Mouse (Mus musculus) T-helper 2 cell (primary cell): Measurements from ENCODE around the gene Cobl.

ENCODE experiments used
- in situ Hi-C: fragments of 300-600 bp; cut with MboI, MseI; formaldehyde crosslinking; loops from one replicate; pipeline ENCODE4 v1.15.1; 2025; ENCODE audit warnings: high pct_unique_total_duplicates

The Cobl gene

DNA sequence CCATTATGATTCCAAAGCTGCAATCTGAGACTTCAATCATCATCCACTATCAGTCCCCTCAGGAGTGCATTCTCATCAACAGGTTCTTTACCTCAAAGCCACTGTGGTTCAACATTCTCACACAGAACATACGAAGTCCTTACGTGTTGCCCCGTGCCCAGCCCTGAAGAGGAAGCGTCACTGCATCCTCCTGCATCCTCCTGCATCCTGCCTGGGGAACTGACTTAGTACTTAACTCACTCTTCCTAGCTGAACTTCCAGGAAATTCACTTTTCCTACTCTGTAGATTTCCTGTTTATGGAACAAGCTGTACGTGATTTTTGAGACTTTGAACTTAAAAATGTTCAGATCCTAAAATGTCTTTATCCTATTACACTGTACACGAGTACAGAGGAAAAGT, 153.3 kb downstream of the Cobl start:
- in situ Hi-C loops, result no loop called here

DNA sequence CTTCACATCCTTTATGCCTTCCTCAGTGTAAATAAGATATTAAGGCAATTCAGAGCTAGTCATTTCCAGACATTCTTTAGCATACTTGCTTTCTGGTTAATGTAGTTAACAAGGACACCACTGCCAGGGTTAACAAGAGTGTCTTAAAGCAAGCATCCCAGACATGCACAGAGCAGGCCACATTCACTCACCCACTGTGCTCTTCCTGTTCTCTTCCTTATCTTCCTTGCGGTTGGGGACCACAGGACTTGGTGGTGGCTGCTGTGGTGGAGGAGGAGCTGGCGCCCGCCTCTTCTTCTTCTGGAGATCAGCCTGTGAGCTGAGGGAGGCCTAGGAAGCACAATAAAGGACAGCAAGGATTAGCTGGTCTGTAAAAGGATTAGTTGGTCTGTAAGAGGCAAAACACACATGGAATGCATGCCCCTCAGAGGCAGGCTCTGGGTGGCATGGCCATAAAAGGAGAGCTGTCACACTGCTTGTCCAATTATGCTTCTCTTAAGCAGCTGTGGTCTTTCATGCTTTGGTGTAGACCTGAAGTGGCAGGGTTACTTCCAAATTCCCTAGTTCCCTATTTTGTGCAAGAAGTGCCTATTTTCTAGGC, 155.2 kb downstream of the Cobl start:
- in situ Hi-C loops, result no loop called here

DNA sequence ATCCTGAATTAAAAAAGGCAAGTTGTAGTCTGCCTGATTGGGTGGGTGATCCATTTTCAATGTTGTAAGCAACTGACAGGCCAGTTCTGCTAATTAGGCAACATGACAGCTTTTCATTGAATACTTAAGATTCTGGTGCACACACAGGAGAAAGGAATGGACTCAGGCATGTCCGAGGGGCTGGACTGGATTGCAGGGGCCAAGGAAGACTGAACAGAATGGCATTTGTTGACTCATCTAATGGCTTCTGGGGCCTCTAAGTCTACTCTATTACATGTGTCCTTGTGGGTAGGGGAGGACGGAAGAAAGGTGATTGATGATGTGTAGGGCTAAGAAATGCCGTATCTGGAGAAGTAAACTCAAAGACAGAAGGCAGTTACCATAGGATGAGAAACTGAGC, 159.9 kb downstream of the Cobl start:
- in situ Hi-C loops, result no loop called here

DNA sequence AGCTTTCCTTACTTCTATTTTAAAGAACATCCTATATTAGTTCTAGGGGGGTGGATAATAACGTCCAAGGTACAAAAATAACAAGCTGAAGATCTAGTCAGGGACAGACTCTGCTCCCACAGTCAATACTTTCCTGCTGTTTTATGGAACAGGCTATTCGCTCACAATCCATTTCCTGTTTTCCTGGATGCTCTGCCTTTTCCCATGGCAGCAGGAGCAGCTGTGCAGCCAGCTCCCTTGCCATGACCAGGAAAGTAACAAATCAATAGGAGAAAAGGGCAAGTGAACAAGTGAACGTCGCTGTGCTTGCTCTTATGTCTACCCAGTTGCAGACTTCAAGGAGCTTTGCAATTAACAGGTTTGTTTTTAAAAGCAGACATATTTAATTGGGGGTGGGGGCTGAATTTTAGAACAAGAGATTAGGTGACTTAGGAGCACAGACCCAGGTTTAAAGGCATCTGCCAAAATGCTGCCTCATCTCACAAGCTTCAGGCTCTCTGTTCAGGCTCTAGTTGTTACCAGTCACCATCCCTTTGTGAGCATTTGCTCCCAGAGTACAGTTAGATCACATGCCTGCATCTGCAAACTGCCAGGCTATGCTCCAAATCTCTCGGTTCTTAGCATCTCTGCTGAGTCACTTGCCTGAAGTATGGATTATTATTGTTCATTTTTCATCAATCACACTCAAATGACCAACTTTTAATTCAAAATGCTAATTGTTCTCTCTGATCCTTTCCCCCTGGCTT, 164.9 kb downstream of the Cobl start:
- in situ Hi-C loops, result loop anchor here (10.0 kb wide), 1 partner anchor 265 kb away; the partner anchor contains the start of gene Grb10

DNA sequence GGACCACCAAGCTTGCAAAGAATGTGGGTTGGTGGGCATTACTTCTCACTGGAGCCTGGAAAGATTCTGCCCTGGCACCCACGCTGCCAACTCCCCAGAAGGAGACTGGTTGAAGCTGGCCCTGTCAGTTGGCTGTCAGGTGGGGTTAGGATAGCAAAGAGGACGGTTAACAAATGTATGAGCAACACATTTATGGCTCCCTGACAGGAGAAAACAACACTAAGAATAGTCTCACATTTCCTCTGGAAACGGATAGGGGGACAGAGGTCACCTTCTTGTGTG, 173.2 kb downstream of the Cobl start:
- in situ Hi-C loops, result loop anchor here (10.0 kb wide), 1 partner anchor 257 kb away; the partner anchor contains the start of gene Grb10

DNA sequence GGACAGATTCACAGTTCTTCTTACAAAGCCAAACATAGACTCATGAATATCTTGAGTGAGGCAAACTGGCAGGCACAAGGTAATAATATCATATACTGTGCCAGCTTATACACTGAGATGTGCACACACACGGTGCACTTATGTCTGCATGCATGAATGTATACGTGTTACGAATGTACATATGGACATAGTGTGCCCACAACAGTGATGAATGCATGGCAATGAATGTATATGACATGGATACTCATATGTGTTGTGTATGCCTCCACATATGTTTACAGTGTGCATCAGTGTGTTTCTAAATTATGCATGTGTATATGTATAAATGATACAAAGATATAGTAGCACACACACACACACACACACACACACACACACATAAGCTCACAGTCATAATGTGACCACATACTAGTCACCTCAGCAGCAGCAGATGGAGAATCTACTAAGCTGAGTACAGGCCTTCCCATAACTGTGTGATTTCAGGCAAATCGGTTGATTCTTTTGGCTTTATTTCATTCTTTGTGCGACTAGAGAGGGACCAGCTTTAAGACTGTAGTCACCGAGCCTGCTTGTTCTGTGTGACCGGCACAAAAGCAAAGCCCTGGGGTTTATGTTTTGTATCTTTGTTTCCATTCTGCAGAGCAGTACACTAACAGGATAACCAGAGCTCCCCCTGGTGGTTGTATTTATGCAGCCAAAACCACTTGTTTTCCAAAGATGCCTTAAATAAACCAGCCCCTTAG, 173.7 kb downstream of the Cobl start:
- in situ Hi-C loops, result loop anchor here (10.0 kb wide), 1 partner anchor 256 kb away; the partner anchor contains the start of gene Grb10

DNA sequence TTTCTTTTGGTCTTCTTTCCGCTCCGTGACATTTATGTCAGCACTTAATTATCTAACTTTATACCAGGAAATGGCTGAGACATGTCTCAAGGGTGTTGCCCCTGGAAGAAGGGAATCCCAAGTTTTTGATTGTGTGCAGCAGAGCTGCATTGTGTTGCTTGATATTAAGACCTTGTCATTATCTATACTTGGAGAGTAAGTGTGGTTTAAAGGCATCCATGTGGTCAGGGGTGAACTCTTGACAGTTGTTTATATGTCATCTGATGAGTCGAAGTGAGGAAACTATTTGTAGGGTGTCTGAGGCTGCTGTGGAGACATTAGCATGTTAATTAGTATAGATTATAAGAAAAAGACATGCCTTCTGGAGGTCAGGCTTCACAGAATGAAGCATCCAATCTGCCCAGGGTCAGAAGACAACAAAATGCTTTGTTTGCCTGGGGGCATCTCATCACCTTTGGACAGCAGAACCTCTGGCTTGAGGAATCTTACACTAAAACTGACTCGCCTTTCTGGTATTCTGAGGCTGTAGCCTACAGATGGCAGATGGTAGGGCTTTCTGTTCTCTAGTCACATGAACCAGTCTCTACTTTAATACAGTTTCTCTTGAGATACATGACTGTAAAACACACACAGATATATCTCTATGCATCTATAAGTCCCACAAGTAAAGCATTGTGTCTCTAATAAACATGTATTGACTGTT, 179.3 kb downstream of the Cobl start:
- in situ Hi-C loops, result no loop called here

DNA sequence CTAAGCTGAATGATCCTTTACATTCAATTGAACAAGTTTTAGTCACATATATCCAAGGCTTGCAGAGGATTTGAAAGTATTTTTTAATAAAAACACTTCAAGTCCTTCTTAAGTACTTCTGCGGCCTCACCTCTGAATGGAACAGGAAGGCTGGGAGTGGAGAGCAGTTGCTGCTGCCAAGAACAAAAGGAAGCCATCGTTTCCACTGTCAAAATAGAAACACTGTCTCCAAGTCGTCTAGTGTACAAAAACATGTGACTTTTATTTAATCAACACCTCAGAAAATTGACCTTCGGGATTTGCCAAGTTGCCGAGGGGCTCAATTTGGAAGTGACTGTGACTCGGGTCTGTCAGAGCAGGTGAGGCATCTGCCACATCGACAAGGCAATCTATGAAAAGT, 184.0 kb downstream of the Cobl start:
- in situ Hi-C loops, result no loop called here

DNA sequence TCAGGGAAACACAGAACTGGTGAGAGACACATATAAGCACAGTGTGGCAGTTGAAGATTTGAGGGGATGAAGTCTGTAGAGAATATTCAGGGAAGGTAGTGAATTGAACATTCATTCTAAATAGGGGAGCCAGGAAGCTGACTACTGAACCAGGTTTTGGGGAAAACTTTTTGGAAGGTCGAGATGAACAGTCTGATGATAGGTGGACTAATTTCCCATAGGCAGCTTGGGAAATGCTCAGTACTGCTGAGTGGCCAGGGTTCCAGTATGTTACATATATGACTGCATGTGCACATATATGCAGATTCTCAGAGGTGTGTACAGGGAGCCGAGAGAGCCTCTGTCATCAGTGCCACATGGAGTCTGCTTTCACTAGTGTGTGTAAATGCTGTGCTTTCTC, 190.5 kb downstream of the Cobl start:
- in situ Hi-C loops, result no loop called here

DNA sequence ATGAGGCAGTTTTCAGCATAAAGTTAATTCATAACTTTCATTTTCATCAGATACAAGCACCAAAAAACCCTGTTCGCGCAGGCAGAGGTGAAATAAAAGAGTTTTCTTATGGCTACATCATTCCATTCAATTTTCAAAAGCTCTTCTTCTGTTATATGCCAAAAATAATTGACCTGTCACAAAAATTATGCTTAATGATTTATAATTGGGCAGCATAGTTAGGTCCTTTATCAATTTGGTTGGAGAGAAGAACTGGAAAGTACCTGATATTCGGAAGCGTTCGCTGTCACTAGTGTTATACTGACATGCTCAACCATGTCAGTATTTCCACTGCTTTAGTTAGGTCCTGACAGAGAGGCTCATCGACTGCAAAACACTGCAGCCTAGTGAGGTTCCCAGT, 191.0 kb downstream of the Cobl start:
- in situ Hi-C loops, result no loop called here

DNA sequence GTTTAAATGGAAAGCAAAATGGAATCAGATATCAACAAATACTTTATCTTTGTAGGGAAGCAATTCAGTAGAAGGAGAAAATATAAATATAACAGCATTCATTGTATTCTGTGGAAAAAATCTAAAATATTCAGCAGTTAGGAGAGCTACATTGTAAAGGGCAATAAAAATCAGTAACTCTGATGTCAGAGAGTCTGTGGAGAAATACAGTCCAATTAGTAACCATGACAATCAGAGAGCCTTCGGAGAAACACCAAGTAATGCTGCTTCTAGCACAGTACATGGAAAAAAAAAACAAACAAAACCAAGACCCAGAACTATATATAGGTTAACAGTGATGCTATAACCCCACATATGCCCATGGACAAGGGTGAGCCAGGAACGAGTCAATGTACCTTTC, 206.3 kb downstream of the Cobl start:
- in situ Hi-C loops, result no loop called here

DNA sequence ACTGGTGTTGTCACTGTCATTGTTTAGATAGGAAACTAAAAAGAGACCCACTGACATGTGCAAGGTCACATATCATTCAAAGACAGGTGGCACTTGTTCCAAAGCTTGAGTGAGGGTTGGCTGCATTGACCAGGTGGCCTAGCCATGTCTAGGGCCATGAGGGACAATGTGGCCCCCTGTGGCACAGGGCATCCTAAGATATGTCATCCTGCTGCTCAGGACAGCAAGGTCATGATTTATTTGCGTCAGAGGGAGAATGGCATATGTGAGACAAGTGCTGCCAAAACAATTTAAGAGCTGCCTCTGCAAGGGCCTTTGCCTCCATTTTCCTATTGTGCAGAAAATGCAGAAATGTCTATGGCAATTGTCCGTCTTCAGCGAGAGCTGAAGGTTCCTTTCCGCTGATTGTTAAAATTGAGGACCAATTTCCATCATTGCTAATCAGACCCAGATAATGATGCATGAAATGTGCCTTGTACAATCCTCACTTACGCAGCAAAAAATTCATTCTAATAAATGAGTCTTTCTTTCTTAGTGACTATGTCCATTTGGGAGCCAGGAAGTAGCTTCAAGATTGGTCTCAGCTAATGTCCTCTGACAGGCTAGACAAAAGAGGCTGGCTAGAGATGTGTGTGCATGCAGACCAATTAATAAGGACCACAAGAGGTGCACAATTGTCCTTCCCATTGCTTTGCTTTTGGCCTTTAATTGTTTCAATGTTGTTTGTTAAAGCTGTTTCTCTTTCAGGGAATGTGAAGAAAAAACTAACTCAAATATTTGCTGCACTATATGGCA, 207.2 kb downstream of the Cobl start:
- in situ Hi-C loops, result no loop called here

DNA sequence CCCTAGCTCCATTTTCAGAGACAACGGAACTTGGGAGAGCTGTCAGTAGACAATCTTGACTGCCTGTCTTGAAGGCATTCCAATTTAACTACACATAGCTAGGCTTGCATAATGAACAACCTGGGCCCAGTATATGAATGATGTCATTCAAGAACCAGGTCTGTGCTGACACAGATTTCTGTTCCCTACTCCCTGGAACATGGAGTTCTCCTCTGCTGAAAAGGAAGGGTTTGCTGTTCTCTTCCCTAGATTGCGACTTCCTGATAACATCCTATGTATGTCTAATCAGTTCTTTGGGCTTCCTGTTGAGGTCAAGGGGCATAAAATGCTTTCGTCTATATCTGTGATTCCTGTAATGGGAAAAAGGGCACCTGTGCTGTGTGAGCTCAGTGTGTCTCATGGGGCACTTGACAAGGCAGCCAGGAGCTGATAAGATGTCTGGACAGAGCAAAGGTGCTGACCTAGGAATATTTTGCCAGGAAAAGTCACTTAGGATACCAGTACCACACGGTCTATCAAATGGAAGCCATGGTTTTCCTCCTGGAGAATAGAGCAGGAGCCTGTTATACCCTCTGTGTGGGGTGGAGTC, 219.3 kb downstream of the Cobl start:
- in situ Hi-C loops, result no loop called here

DNA sequence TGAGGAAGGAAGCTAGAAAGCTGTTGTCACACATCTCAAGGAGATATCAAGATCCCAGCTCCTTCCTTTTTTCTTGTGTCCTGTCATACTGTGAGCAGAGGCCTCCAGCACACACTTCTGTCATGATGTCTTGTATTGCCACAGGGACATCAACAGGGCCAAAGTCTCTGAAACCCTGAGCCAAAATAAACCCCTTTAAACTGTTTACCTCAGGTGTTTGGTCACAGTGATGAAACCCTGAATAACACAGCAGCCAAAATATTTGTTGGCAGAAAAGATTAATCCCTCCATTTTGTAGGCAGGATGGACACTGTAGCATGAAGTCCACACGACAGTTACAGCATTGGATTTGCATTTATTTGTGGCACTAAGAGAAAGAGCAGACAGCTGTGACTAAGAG, 228.4 kb downstream of the Cobl start:
- in situ Hi-C loops, result no loop called here

DNA sequence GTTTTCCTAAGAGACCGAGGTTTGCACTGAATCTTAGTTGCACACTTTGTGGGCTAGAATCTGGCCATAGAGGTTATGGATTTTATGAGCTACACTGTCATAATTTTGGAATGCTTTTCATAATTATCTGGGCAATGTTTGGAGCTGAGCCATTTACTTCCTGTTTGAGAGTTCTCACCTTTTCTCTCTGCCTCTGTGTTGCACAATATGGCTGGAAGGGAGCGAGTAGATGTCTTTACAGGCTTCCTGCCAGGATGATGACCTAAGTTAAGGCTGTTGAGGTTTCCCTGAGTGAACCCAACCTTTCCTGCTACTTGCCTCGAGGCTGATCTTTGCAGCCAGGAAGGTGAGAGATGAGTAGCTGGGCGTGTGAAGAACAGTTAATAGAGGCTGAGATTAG, 229.9 kb downstream of the Cobl start:
- in situ Hi-C loops, result no loop called here

DNA sequence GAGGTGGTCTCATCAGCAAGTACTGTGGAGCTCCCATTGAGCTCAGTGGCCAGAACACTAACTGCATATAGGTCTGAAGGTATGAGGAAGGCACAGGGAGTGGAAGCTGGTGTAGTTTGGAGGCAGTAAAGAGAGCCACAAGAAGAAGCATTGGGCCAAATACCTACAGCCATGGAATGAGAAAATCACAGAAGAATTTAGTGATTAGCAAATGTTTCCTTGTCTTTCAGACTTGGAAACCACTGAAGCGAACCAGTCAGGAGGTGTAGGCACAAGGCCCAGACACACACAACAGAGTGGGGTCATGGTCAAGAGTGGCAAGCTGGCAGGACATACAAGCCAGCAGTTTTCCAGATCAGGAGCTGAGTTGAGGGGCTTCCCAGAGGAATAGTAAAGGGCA, 230.6 kb downstream of the Cobl start:
- in situ Hi-C loops, result no loop called here

DNA sequence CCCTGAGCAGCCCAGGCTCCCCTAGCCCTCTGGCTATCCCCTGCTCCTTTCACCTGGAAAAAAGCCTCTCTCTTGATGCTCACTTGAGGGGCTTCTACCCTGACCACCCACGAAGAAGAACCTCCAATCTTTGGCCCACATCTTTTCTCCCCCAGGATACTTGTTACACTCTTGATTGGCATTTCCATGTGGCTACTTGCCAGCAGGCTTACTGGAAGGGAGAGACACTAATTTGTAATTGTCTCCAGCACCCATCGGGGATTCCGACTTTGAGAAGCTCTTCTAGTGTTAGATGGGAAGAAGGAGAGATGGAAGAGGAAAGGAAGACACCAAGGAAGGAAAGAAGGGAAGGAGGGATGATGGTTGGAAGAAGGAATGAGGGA, 232.0 kb downstream of the Cobl start:
- in situ Hi-C loops, result no loop called here

DNA sequence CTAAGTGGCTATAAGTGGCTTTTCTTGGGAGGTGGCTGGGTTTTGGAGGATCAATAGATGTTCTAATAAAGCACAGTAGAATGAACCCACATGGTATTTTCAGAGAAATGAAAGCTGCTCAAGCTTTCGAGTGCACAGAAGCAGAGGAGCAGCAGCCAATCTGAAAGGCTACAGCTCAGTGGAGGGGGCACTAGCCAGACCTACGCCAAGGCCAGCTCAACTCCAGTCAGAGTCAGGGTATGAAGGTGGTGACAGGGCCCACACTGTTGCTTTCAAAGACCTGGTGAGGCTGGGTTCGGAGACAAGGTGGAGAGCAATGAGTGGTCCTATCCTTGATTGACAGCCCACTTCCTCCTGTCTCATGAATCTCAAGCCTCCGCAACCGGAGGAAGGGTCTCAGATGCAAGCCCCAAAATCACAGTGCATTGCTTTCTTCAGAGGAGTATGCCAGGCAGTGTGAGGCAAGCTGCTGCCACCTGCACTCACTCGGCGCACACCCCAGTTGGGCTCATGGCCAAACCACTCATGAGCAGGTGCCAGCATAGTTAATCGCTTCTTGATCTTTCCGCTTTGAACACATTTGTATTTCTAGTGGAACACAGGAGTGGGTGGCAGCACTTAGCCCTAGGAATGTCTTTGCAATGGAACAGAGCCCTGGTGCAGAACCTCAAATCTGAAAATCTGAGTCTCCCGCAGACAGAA, 232.6 kb downstream of the Cobl start:
- in situ Hi-C loops, result no loop called here

DNA sequence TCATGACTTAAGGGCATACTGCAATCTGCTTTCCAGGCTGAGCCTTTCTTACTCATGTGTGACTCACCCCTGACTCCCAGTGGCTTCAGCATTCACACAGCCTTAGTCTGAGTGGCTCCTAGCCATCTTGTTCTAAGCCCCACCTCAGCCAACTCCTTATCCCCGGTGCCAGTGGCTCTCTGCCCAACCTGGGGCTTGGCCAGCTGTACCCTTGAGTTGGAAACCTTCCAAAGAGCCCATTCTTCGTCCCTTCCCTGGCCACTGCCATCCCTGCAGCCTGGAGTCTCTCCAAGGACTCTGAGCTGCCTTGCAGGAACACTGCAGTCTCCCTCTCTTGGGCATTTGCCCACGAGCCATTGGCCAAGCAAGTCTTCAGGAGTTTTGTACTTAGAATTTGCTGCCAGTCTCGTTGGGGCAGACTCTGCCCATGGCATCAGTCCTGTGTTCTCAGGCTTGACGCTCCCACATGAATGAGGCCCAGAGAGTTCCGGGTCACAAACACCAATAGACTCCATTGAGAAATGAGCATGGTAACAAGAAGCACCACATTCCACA, 233.2 kb downstream of the Cobl start:
- in situ Hi-C loops, result no loop called here

DNA sequence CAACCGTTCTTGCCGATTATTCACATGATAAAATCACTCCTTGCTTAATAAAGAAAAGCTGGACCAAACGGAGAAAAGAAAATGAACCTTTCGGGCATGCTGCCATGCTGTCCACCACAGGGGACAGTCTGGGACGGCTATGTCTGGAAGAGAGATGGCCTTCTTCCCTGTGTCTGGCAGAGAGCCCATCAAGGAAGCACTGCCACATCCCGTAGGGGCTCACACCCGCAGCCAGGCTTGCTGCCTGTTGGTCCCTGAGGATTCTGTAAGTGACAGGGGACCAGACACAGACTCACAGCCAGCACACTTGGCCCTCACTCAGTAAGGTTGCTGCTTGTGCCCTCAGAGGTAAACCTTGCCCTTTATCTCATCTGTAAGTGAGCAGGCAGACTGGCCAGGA, 235.3 kb downstream of the Cobl start:
- in situ Hi-C loops, result no loop called here
